Mouse (Mus musculus) heart, embryonic 15.5 days (tissue): ENCODE measurements around the gene Abtb1. TPM values are rescaled to one million over a fixed set of nuclear protein-coding genes. Genes with fewer than 3 reads are reported as not detected.

Experiments used
- ATAC-seq: fragments of 200-750 bp; cut with Nextera tagmentation; replicated peaks from 2 replicates; pipeline ENCODE4 v1.8.0; 2017; ENCODE audit warnings: low read depth, moderate TSS enrichment; ENCODE audit not compliant: insufficient number of reproducible peaks, insufficient read depth, low FRiP score
- H3K27ac ChIP-seq: fragments of 300-500 bp; sonication (generic); 2 replicates; pipeline ENCODE4 v1.5.1; 2015; ENCODE audit warnings: mild to moderate bottlenecking, inconsistent platforms
- H3K27me3 ChIP-seq: fragments of 300-500 bp; sonication (generic); 2 replicates; pipeline ENCODE4 v1.6.1; 2015; ENCODE audit warnings: inconsistent platforms
- H3K36me3 ChIP-seq: fragments of 300-500 bp; sonication (generic); 2 replicates; pipeline ENCODE4 v1.6.1; 2015; ENCODE audit warnings: mild to moderate bottlenecking, inconsistent platforms
- H3K4me1 ChIP-seq: fragments of 300-500 bp; sonication (generic); replicated peaks from 2 replicates; pipeline ENCODE4 v1.6.1; 2015; ENCODE audit warnings: inconsistent platforms
- H3K4me2 ChIP-seq: fragments of 300-500 bp; sonication (generic); 2 replicates; pipeline ENCODE4 v1.6.1; 2015; ENCODE audit warnings: inconsistent platforms, mild to moderate bottlenecking, moderate library complexity
- H3K4me3 ChIP-seq: fragments of 300-500 bp; sonication (generic); 2 replicates; pipeline ENCODE4 v1.5.1; 2015; ENCODE audit warnings: mild to moderate bottlenecking, inconsistent platforms
- H3K9ac ChIP-seq: fragments of 300-500 bp; sonication (generic); 2 replicates; pipeline ENCODE4 v1.6.1; 2015; ENCODE audit warnings: mild to moderate bottlenecking, inconsistent platforms
- H3K9me3 ChIP-seq: fragments of 300-500 bp; sonication (generic); replicated peaks from 2 replicates; pipeline ENCODE4 v1.6.1; 2016; ENCODE audit warnings: inconsistent platforms
- WGBS: fragments of 180-500 bp; shearing (Covaris S2); methylation state at CpG from one replicate; pipeline ENCODE4 v1.1.7; 2015; ENCODE audit warnings: mixed read lengths; 5-methylcytosine and 5-hydroxymethylcytosine counted together
- polyA plus RNA-seq: library from polyadenylated mRNA; unstranded; fragments of >200 nt; fragmentation: Nextera tagmentation; extraction: Ambion mirVana; gene quantifications from 2 replicates; pipeline ENCODE4 v1.2.1, GENCODE M21; 2015

The Abtb1 gene
- polyA plus RNA-seq, 1 experiment from 2014 or later, result 21.7 TPM

GRCm38 (mm10) chr6:88800191-88800590 is 41.6 kb downstream of the Abtb1 start:
- Histone ChIP-seq H3K36me3 (no peaks in the 10 kb centered on the region), H3K27me3 (no peaks in the 10 kb centered on the region), H3K4me3 (no peak overlapping the region), H3K27ac (no peak overlapping the region), H3K4me1 (peaks cover 27% of the 10 kb centered on the region), H3K9ac (no peak overlapping the region), H3K4me2 (no peak overlapping the region), H3K9me3 (no peaks in the 10 kb centered on the region)
- no peak for ATAC-seq
- WGBS, result 76% methylated on average over 7 of the region's 7 CpGs

- peaks cover 18% of the 10 kb centered on the region for H3K4me1 ChIP-seq
- no peak overlapping the region for H3K27ac ChIP-seq
- H3K9me3 ChIP-seq, result no peaks in the 10 kb centered on the region
- no peak overlapping the region for H3K4me3 ChIP-seq
- no peak for ATAC-seq
- no peak overlapping the region for H3K9ac ChIP-seq
- WGBS, result 68% methylated on average over 14 of the region's 14 CpGs
- no peaks in the 10 kb centered on the region for H3K36me3 ChIP-seq
- no peaks in the 10 kb centered on the region for H3K27me3 ChIP-seq
- H3K4me2 ChIP-seq, result no peak overlapping the region
These were observed 47.2 kb downstream of the Abtb1 start for GRCm38 (mm10) chr6:88794561-88794971.

GRCm38 (mm10) chr6:88793872-88794271 is 47.9 kb downstream of the Abtb1 start:
- WGBS, result 82% methylated on average over 13 of the region's 13 CpGs
- H3K4me3 ChIP-seq, result no peak overlapping the region
- no peaks in the 10 kb centered on the region for H3K9me3 ChIP-seq
- no peak overlapping the region for H3K27ac ChIP-seq
- H3K27me3 ChIP-seq, result no peaks in the 10 kb centered on the region
- no peak overlapping the region for H3K9ac ChIP-seq
- peaks cover 18% of the 10 kb centered on the region for H3K4me1 ChIP-seq
- no peak overlapping the region for H3K4me2 ChIP-seq
- no peak for ATAC-seq
- H3K36me3 ChIP-seq, result no peaks in the 10 kb centered on the region

GRCm38 (mm10) chr6:88793243-88793642 is 48.5 kb downstream of the Abtb1 start:
- no peak; the same call in 1 of the 2 replicates for ATAC-seq
- no peaks in the 10 kb centered on the region for H3K36me3 ChIP-seq
- no peaks in the 10 kb centered on the region for H3K9me3 ChIP-seq
- H3K4me3 ChIP-seq, result no peak overlapping the region
- WGBS, result 47% methylated on average over 2 of the region's 2 CpGs
- no peak overlapping the region for H3K4me2 ChIP-seq
- H3K27ac ChIP-seq, result no peak overlapping the region
- H3K27me3 ChIP-seq, result no peaks in the 10 kb centered on the region
- peaks cover 18% of the 10 kb centered on the region for H3K4me1 ChIP-seq
- no peak overlapping the region for H3K9ac ChIP-seq

GRCm38 (mm10) chr6:88792147-88792691 is 49.6 kb downstream of the Abtb1 start:
- Histone ChIP-seq H3K4me1 (peaks cover 24% of the 10 kb centered on the region), H3K27me3 (no peaks in the 10 kb centered on the region), H3K9ac (no peak overlapping the region), H3K27ac (no peak overlapping the region), H3K36me3 (no peaks in the 10 kb centered on the region), H3K4me2 (no peak overlapping the region), H3K4me3 (no peak overlapping the region), H3K9me3 (no peaks in the 10 kb centered on the region)
- 0 out of 2 replicates have a peak, but pooled peaks have one; percentile 5 for ATAC-seq
- WGBS, result 47% methylated on average over 7 of the region's 7 CpGs

GRCm38 (mm10) chr6:88791299-88791698 is 50.5 kb downstream of the Abtb1 start:
- no peak for ATAC-seq
- no peaks in the 10 kb centered on the region for H3K27me3 ChIP-seq
- H3K4me1 ChIP-seq, result peaks cover 33% of the 10 kb centered on the region
- no peak overlapping the region for H3K4me3 ChIP-seq
- H3K27ac ChIP-seq, result no peak overlapping the region
- H3K36me3 ChIP-seq, result no peaks in the 10 kb centered on the region
- WGBS, result 44% methylated on average over 9 of the region's 9 CpGs
- no peaks in the 10 kb centered on the region for H3K9me3 ChIP-seq
- H3K9ac ChIP-seq, result no peak overlapping the region
- H3K4me2 ChIP-seq, result no peak overlapping the region

GRCm38 (mm10) chr6:88788219-88788618 is 53.6 kb downstream of the Abtb1 start:
- 67% methylated on average over 11 of the region's 11 CpGs for WGBS
- Histone ChIP-seq H3K4me1 (peaks cover 61% of the 10 kb centered on the region), H3K4me2 (no peak overlapping the region), H3K9me3 (no peaks in the 10 kb centered on the region), H3K9ac (no peak overlapping the region), H3K27me3 (no peaks in the 10 kb centered on the region), H3K36me3 (no peaks in the 10 kb centered on the region), H3K4me3 (no peak overlapping the region), H3K27ac (no peak overlapping the region)
- no peak for ATAC-seq

- H3K4me1 ChIP-seq, result peaks cover 61% of the 10 kb centered on the region
- no peak overlapping the region for H3K4me2 ChIP-seq
- no peak for ATAC-seq
- H3K27ac ChIP-seq, result peak overlapping the region; percentile 95; the same call in 1 of the 2 replicates
- H3K36me3 ChIP-seq, result no peaks in the 10 kb centered on the region
- peak overlapping the region; percentile 0; the same call in 1 of the 2 replicates for H3K9ac ChIP-seq
- H3K27me3 ChIP-seq, result no peaks in the 10 kb centered on the region
- 62% methylated on average over 14 of the region's 14 CpGs for WGBS
- H3K9me3 ChIP-seq, result no peaks in the 10 kb centered on the region
- no peak overlapping the region for H3K4me3 ChIP-seq
These were observed 54.3 kb downstream of the Abtb1 start for GRCm38 (mm10) chr6:88787496-88787895.

- Histone ChIP-seq H3K27me3 (no peaks in the 10 kb centered on the region), H3K4me3 (no peak overlapping the region), H3K36me3 (no peaks in the 10 kb centered on the region), H3K9me3 (no peaks in the 10 kb centered on the region), H3K9ac (no peak overlapping the region), H3K4me1 (peaks cover 59% of the 10 kb centered on the region), H3K27ac (peak overlapping the region; percentile 95), H3K4me2 (no peak overlapping the region)
- no peak for ATAC-seq
- WGBS, result 63% methylated on average over 15 of the region's 15 CpGs
These were observed 54.9 kb downstream of the Abtb1 start for GRCm38 (mm10) chr6:88786732-88787445.

Other genes starting within 250 kb of the Abtb1 start
- gene Kbtbd12, start 204.0 kb downstream of the Abtb1 start, polyA plus RNA-seq, result 25.5 and 25.6 TPM in 2 replicates
- gene Mgll, start 117.6 kb downstream of the Abtb1 start, polyA plus RNA-seq, result 35.9 and 44.4 TPM in 2 replicates
- gene Podxl2, start 33.1 kb upstream of the Abtb1 start, polyA plus RNA-seq, result 42.5 and 52.5 TPM in 2 replicates
- 68.2 and 94.2 TPM in 2 replicates for gene Mcm2, start 56.8 kb upstream of the Abtb1 start, polyA plus RNA-seq
- 41.4 and 54.7 TPM in 2 replicates for gene Tpra1, start 60.3 kb upstream of the Abtb1 start, polyA plus RNA-seq